Mouse (Mus musculus): Measurements from ENCODE around the gene Adcy2. TPM values are rescaled to one million over a fixed set of nuclear protein-coding genes. Genes with fewer than 3 reads are reported as not detected.

Gene Adcy2
- total RNA-seq, 1 experiment: 1.3 TPM

DNA sequence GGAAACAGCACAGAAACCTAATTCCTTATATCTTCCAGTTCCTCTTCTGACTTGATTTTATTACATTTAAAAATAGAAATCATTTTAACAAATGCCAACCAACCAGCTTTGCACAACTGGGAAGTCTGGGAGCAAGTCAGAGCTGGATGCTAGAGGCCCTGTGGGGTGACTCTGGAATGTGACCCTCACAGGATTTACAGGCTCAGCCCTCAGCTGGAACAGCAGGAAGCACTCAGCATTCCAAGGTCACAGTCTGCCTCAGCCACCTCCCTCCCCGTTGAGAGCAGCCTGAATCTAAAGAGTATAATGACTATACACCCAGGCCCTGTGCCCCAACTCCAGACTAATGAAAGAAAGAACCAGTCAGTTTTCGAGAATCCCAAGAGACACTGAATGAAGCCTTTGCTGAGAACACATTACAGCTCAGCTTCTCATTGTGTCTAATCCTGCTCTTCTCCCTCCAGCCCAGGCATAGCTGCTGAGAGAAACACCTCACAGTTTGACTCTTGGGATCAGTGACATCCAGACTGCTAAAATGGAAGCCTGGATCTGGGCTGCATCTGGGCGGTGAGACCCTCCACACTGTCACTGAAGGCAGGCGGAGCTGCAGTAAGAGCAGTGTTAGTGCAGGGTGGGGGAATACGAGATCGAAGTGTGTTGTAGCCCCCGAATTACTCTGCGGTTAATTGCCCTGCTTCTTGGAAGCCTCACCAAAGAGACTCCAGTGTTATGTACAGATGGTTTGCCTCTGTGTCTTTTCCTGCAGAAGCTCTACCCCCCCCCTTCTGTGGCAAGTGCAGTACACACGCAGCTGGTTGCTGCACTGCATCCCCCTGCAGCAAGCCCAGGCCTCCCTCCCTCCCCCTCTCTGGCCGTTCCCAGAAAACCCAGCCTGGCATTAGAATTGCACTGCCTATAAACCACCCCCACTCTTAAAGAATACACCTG is 426.1 kb downstream of the Adcy2 start:
- in situ Hi-C loops (cut with MboI; ENCODE audit: low sequenced_read_pairs in 2 of 2, unreplicated experiment in 2 of 2): no loop called here
- no peak for DNase-seq (ENCODE audit: low read depth, low spot score)

DNA sequence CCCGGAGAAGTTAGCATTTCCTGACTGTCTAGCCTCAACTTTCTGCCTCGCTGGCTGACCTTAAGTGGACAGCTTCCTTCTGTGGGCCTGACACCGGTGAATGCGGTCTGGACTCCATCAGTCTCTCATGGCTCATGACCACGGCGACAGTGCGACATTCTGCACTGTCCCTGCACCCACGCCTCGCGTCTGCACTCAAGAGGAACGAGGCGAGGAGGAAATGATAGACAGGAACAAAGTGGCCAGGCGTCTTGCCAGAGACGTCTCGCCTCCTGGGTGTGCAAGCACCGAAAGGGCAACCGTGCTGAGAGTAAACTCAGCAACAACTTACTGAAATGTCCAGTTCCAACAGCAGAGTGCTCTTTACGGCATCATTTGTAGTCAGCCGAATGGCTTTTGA is 427.1 kb downstream of the Adcy2 start:
- no peak for DNase-seq (ENCODE audit: low read depth, low spot score)
- Histone ChIP-seq H3K4me1 (ENCODE audit: control insufficient read depth in 2 of 2, insufficient read depth in 2 of 2, low read length in 2 of 2, poor library complexity in 1 of 2) (peaks cover 4 to 9% of the 10 kb centered on the region in 2 experiments; a peak in 2 of 4 replicates), H3K9me3 (ENCODE audit: control insufficient read depth, insufficient read depth, low read depth, low read length) (no peaks in the 10 kb centered on the region), H3K36me3 (ENCODE audit: control insufficient read depth, insufficient read depth, low read length, poor library complexity, severe bottlenecking) (peaks cover 50% of the 10 kb centered on the region), H3K9ac (ENCODE audit: insufficient read depth, low read depth, low read length, poor library complexity, severe bottlenecking) (no peak overlapping the region), H3K4me3 (ENCODE audit: insufficient read depth in 1 of 2, low read depth in 1 of 2, low read length in 2 of 2, poor library complexity in 1 of 2, severe bottlenecking in 1 of 2) (no peak overlapping the region), H3K27ac (ENCODE audit: insufficient read depth, low read depth, low read length, poor library complexity, severe bottlenecking) (no peak overlapping the region)
- in situ Hi-C loops (cut with MboI; ENCODE audit: low sequenced_read_pairs in 2 of 2, unreplicated experiment in 2 of 2): no loop called here
- no peak for TF ChIP-seq CHD2 (IDR thresholded peaks at IDR 0.05; ENCODE audit: low read depth, low read length)
- TF ChIP-seq MAFK (IDR thresholded peaks at IDR 0.05; ENCODE audit: insufficient read depth, low read depth, low read length): no peak
- TF ChIP-seq ZNF384 (IDR thresholded peaks at IDR 0.05; ENCODE audit: low read depth, low read length): no peak
- no peak for TF ChIP-seq ZC3H11A (IDR thresholded peaks at IDR 0.05; ENCODE audit: borderline replicate concordance, low read depth, low read length)
- TF ChIP-seq HCFC1 (IDR thresholded peaks at IDR 0.05; ENCODE audit: borderline replicate concordance, insufficient read depth, low read length): no peak

More for the DNA sequence above, 426.1 kb downstream of the Adcy2 start:
- TF ChIP-seq ZC3H11A (IDR thresholded peaks at IDR 0.05; ENCODE audit: borderline replicate concordance, low read depth, low read length) (no peak), HCFC1 (IDR thresholded peaks at IDR 0.05; ENCODE audit: borderline replicate concordance, insufficient read depth, low read length) (no peak), CHD2 (IDR thresholded peaks at IDR 0.05; ENCODE audit: low read depth, low read length) (no peak), MAFK (IDR thresholded peaks at IDR 0.05; ENCODE audit: insufficient read depth, low read depth, low read length) (no peak), ZNF384 (IDR thresholded peaks at IDR 0.05; ENCODE audit: low read depth, low read length) (no peak)
- Histone ChIP-seq H3K4me3 (ENCODE audit: insufficient read depth in 1 of 2, low read depth in 1 of 2, low read length in 2 of 2, poor library complexity in 1 of 2, severe bottlenecking in 1 of 2) (no peak overlapping the region), H3K9ac (ENCODE audit: insufficient read depth, low read depth, low read length, poor library complexity, severe bottlenecking) (no peak overlapping the region), H3K4me1 (ENCODE audit: control insufficient read depth in 2 of 2, insufficient read depth in 2 of 2, low read length in 2 of 2, poor library complexity in 1 of 2) (peaks cover 4 to 9% of the 10 kb centered on the region in 2 experiments; a peak in 2 of 4 replicates), H3K9me3 (ENCODE audit: control insufficient read depth, insufficient read depth, low read depth, low read length) (no peaks in the 10 kb centered on the region), H3K36me3 (ENCODE audit: control insufficient read depth, insufficient read depth, low read length, poor library complexity, severe bottlenecking) (peaks cover 53% of the 10 kb centered on the region), H3K27ac (ENCODE audit: insufficient read depth, low read depth, low read length, poor library complexity, severe bottlenecking) (peak overlapping the region; percentile 14; the same call in 1 of the 2 replicates)

All from ES-E14 (cell line).